Comparison of ENCODE assay signal across 20 mouse cellular contexts in genomic region chr1:180183525-180184159, GRCm38 (mm10). TPM values are rescaled to one million over a fixed set of nuclear protein-coding genes. Genes with fewer than 3 reads are reported as not detected.
DNase-seq lines count a peak whose midpoint lies in the region; ATAC-seq and TF ChIP-seq lines count a peak whose summit lies in the region.
"Had no signal": no experiment of that assay in that cellular context is flagged by ENCODE, and none has a peak within 500 bp of the region (broad histone marks: within the 10 kb centered on the region; RNA-seq: fewer than 3 reads in every experiment).

No protein-coding gene starts in this region.

- H3K27ac ChIP-seq in kidney, embryonic 15.5 days, result 0 out of 2 replicates have a peak overlapping the region, but pooled peaks have one; percentile 7
- peak overlapping the region; percentile 66 for H3K27ac ChIP-seq in intestine, embryonic 16.5 days (ENCODE audit: low read length)
- 0 out of 2 replicates have a peak overlapping the region, but pooled peaks have one; percentile 35 for H3K27ac ChIP-seq in small intestine, adult 2 months (ENCODE audit: insufficient read depth, low read depth, low read length)
- H3K27ac ChIP-seq: forebrain, embryonic 13.5 days; heart, embryonic 15.5 days; hindbrain, embryonic 13.5 days; limb, embryonic 15.5 days; lung, embryonic 15.5 days; midbrain, embryonic 15.5 days had no signal

- no peak for ATAC-seq in kidney, embryonic 15.5 days (replicated peaks; ENCODE audit: low FRiP score)
- no peak for ATAC-seq in intestine, embryonic 16.5 days
- ATAC-seq: forebrain, embryonic 13.5 days; midbrain, embryonic 15.5 days; Patski had no signal

- H3K4me3 ChIP-seq in kidney, embryonic 15.5 days (replicated peaks), result no peak overlapping the region
- H3K4me3 ChIP-seq in intestine, embryonic 16.5 days (ENCODE audit: low read length), result no peak overlapping the region
- H3K4me3 ChIP-seq in small intestine, adult 2 months (ENCODE audit: low read depth, low read length), result no peak overlapping the region
- H3K4me3 ChIP-seq: forebrain, embryonic 13.5 days; heart, embryonic 15.5 days; hindbrain, embryonic 13.5 days; limb, embryonic 15.5 days; lung, embryonic 15.5 days; midbrain, embryonic 15.5 days had no signal

- no peaks in the 10 kb centered on the region for H3K9me3 ChIP-seq in kidney, embryonic 15.5 days (replicated peaks)
- H3K9me3 ChIP-seq in intestine, embryonic 16.5 days (ENCODE audit: control insufficient read depth, low read length), result no peaks in the 10 kb centered on the region
- H3K9me3 ChIP-seq: forebrain, embryonic 13.5 days; heart, embryonic 15.5 days; hindbrain, embryonic 13.5 days; limb, embryonic 15.5 days; lung, embryonic 15.5 days; midbrain, embryonic 15.5 days had no signal

- no peaks in the 10 kb centered on the region for H3K27me3 ChIP-seq in kidney, embryonic 15.5 days
- no peaks in the 10 kb centered on the region for H3K27me3 ChIP-seq in intestine, embryonic 16.5 days (replicated peaks; ENCODE audit: control insufficient read depth, insufficient read depth, low read length)
- no peaks in the 10 kb centered on the region for H3K27me3 ChIP-seq in small intestine, adult 2 months (ENCODE audit: control insufficient read depth, insufficient read depth, low read length)
- H3K27me3 ChIP-seq: forebrain, embryonic 13.5 days; heart, embryonic 15.5 days; hindbrain, embryonic 13.5 days; limb, embryonic 15.5 days; lung, embryonic 15.5 days; midbrain, embryonic 15.5 days had no signal

- no peak overlapping the region for H3K9ac ChIP-seq in kidney, embryonic 15.5 days
- H3K9ac ChIP-seq in intestine, embryonic 16.5 days (ENCODE audit: low read depth, low read length), result no peak overlapping the region
- H3K9ac ChIP-seq: forebrain, embryonic 13.5 days; heart, embryonic 15.5 days; hindbrain, embryonic 13.5 days; limb, embryonic 15.5 days; lung, embryonic 15.5 days; midbrain, embryonic 15.5 days had no signal

- no peak for TF ChIP-seq POLR2A in small intestine, adult 2 months (IDR thresholded peaks at IDR 0.05; ENCODE audit: low read depth, low read length)

- H3K36me3 ChIP-seq in kidney, embryonic 15.5 days, result no peaks in the 10 kb centered on the region
- no peaks in the 10 kb centered on the region for H3K36me3 ChIP-seq in intestine, embryonic 16.5 days (ENCODE audit: control insufficient read depth, insufficient read depth, low read length)
- H3K36me3 ChIP-seq in small intestine, adult 2 months (ENCODE audit: control insufficient read depth, insufficient read depth, low read length), result 0 out of 2 replicates have a peak, but pooled peaks cover 2% of the 10 kb centered on the region
- H3K36me3 ChIP-seq: heart, embryonic 15.5 days; hindbrain, embryonic 13.5 days; limb, embryonic 15.5 days; lung, embryonic 15.5 days; midbrain, embryonic 15.5 days had no signal

- H3K4me2 ChIP-seq in kidney, embryonic 15.5 days, result no peak overlapping the region
- H3K4me2 ChIP-seq in intestine, embryonic 16.5 days (ENCODE audit: low read depth, low read length), result no peak overlapping the region
- H3K4me2 ChIP-seq: forebrain, embryonic 13.5 days; heart, embryonic 15.5 days; hindbrain, embryonic 13.5 days; limb, embryonic 15.5 days; lung, embryonic 15.5 days; midbrain, embryonic 15.5 days had no signal

- DNase-seq in heart, adult 11 months, result peak; percentile 82
- no peak for DNase-seq in heart, postnatal 14 days
- no peak for DNase-seq in kidney, adult 9 months
- no peak for DNase-seq in natural killer cell, adult 2 months (ENCODE audit: low spot score in 2 of 2)
- no peak for DNase-seq in cerebellum, postnatal 25 days
- DNase-seq: cerebellum, adult 2 months; left cerebral cortex, postnatal 4 days; lung, postnatal 4 days; thymus, adult 2 months; thymus, postnatal 4 days had no signal

- intact Hi-C loops in heart, postnatal 14 days (cut with DNase I), result no loop called here

- TF ChIP-seq CTCF in small intestine, adult 2 months (IDR thresholded peaks at IDR 0.05; ENCODE audit: extremely low read depth, insufficient read length, insufficient replicate concordance, low read depth, low read length), result no peak

- WGBS in kidney, embryonic 15.5 days, result 85% methylated on average over 6 of the region's 6 CpGs
- 68% methylated on average over 6 of the region's 6 CpGs for WGBS in intestine, embryonic 16.5 days
- 42% methylated on average over 6 of the region's 6 CpGs for WGBS in small intestine, adult 2 months

- 0 out of 2 replicates have a peak, but pooled peaks cover 3% of the 10 kb centered on the region for H3K4me1 ChIP-seq in kidney, embryonic 15.5 days
- peaks cover 36% of the 10 kb centered on the region for H3K4me1 ChIP-seq in intestine, embryonic 16.5 days (ENCODE audit: control insufficient read depth, insufficient read depth, low read length)
- H3K4me1 ChIP-seq in small intestine, adult 2 months (ENCODE audit: control insufficient read depth, insufficient read depth, insufficient read length, low read length), result peaks cover 30% of the 10 kb centered on the region
- H3K4me1 ChIP-seq: forebrain, embryonic 13.5 days; hindbrain, embryonic 13.5 days; limb, embryonic 15.5 days; lung, embryonic 15.5 days; midbrain, embryonic 15.5 days had no signal

RNA-seq across cellular contexts. Expression of gene Coq8a, which starts 15.8 kb away (rescaled TPM):
- total RNA-seq in heart, postnatal 14 days (2021), result 100 to 1,000 TPM; 741 to 790 TPM
- 18.4 and 18.6 TPM in 2 replicates for polyA plus RNA-seq in kidney, embryonic 15.5 days (2015; fragmentation: Nextera tagmentation; extraction: Ambion mirVana)
- polyA plus RNA-seq in intestine, embryonic 16.5 days (2015; fragmentation: Nextera tagmentation; extraction: Ambion mirVana), result 24.8 and 30.4 TPM in 2 replicates
- 7.4 and 13.2 TPM in 2 replicates for polyA plus RNA-seq in small intestine, adult 2 months (2012; rRNA removed)

Comparison
In these comparisons a context has a peak if more than half of its experiments do, and no peak if none do; other contexts are left out.
1. H3K27ac ChIP-seq: peak in every context shown above with its lines; median percentile 66 in intestine, embryonic 16.5 days; 35 in small intestine, adult 2 months; 7 in kidney, embryonic 15.5 days.